Mouse (Mus musculus): Measurements from ENCODE around the gene C1qbp. TPM values are rescaled to one million over a fixed set of nuclear protein-coding genes. Genes with fewer than 3 reads are reported as not detected.

Gene C1qbp
- total RNA-seq, 1 experiment from 2014 or later: 234 TPM

DNA sequence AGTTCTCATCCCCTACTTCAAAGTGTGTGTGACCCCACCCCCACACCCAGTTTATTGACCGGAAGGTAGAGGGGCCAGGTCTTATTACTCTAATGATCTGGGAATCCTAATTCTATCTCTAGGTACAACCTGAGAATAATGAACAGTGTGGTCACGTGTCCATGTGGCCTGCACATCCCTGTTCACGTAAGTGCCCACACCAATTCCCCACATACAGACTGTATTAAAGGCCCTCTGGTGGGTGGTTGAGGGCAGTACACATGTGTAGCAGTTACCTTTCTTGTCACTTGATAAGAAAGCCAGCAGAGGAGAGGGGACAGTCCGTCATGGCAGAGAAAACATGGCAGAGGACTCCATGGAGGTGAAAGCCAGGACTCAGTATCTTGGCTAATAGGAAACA, 8.9 kb downstream of the C1qbp start:
- no peak for DNase-seq

GRCm38 (mm10) chr11:70972586-70972985, 10.2 kb downstream of the C1qbp start:
- DNase-seq: no peak

GRCm38 (mm10) chr11:70970560-70971540, 12.0 kb downstream of the C1qbp start:
- DNase-seq: no peak

DNA sequence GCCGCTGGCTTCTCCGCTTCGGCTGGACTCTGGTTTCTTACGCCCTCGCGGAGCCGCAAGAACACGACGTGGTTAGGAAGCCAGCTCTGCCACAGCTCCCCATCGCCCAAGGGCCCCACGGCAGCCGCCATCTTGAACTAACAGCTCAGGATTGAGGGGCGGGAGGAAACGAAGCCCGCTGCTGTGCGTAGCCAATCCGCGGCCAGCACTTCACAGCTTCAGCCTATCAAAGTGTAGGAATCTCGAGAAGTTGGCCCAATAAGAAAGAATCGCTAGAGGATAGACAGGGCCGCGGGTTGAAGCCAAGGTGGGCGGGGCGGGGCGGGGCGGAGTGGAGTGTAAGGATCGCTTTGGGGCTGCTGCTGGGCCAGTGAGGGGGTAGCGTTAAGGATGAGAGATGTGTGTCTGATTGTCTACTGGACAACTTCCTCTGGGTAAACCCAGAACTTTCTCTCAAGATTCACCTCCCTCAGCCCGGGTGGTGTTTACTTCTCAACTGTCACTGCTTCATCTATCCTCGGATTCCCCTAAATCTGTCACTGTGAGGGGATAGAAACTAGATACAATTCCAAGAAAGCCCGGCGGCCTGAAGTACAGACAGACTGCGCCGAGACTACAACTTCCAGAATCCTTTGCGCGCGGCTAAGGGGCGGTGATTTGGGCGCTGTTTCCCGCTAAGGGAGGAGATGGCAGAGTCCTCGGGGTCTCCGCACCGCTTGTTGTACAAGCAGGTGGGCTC, 12.8 kb downstream of the C1qbp start, which contains the start of the genes Nup88 and Rpain:
TSS of gene Nup88 (minus strand) at position 153 of the 739 bp plus-strand sequence.
TSS of gene Rpain (plus strand) at position 393 of the 739 bp plus-strand sequence.
- peak; percentile 94 for DNase-seq

DNA sequence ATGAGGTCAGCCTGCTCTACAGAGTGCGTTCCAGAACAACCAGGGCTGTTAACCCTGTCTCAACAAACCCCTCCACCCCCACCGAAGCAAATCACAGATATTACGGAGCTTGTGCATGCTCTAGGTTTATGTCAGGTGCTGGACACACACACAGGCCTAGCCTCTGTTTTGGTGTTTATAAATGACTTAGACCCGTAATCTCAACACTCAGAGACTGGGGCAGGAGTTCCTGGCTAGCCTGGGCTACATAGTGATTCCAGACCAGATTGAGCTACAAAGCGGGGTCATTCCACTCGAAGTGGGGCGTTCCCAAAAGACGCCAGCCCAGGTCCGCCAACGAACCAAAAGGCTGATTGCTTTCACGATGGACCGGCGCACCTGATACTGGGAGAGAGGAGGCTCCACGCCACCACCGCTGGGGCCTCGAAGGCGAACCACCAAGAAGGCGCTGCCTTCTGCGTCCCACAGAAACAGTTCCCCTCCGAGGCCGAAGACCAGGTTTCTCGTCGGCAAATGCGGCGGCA, 13.5 kb downstream of the C1qbp start:
- peak; percentile 61 for DNase-seq

- DNase-seq: no peak
These were observed 18.5 kb downstream of the C1qbp start for GRCm38 (mm10) chr11:70964222-70964907.

DNA sequence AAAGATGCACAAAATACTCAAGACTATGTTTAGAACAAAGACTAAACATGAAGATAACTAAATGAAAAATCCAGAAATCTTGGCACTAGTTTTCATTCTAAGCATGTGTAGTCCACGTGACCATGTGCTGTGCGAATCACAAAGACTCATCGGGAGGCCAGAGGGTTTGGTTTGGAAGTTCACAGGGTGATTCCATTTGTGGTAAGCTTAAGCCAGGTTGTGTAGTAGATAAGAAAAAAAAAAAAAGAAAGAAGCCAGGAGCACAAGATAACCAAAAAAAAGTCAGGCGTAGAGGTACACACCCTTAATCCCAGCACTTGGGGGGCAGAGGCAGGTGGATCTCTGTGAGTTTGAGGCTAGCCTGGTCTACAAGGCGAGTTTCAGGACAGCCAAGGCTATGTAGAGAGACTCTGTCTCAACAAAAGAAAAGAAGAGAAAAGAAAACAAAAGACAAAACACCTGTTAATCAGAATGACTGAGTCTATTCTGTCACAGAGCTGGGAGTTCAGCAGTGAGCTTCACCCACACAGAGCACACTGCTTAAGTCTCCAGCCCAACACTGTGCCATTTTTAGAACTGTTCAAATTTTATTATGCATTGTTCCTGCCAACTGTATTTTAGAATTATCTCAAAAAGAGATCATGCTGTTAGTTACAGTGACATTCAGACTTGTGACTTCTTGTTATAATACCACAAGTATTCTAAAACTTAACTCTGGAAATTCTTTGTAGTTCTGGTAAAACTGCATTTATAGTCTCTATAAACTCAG, 21.9 kb downstream of the C1qbp start:
- DNase-seq: no peak

DNA sequence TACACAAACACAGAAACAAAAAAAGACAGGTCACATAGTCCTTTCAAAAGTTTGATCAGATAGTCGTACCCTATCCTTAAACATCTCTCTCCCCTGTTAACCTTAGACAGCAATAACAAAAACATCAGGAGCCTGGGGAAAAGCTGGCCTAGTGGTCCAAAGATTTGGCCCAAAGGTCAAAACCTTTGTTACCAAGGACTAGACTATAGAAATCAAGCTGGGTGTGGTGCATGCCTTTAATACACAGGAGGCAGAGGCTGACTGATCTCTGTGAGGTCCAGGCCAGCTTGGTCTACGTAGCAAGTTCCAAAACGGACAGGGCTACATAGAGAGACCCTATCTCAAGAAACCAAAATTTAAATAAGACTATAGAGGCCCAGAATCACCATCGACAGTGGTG, 28.1 kb downstream of the C1qbp start:
- no peak for DNase-seq

DNA sequence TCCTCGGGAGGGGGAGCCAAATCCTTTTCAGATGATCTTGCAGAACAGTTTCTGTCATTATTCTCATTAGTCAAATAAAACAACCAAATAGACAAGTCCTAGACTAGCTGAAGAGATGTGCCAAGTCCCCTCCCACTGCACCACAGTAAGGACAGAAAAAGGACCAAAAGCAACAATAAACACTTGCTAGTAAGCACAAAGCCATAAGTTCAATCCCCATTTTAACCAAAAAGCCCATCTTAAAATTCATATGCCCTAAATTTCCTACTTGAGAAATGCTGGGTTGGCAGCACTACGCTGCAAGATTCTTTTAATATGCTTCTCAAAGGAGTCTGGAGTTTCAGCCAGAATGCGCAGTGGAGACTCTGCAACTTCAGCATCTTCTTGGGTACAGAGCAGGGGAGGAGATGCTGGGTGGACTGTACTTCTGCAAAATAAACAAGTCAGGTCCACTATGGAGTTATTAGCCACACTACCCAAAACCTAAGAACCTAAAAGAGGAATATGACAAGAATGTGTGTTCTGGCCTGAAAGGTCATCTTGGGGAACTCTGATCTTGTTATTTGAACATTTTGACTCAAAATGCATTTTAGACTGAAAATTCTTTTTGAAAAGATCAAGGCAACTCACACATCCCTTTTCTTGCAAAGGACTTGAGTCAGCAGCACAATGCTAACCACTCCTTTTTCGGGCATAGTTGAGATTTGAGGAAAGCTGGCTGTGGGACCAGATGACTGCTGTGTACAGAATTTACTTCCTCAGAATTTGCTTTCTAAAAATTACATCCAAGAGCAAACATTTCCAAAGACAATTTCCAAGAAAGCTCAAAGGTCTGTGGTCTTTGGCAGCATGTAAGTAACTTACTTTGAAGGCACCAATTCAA, 37.6 kb downstream of the C1qbp start:
- DNase-seq: no peak

GRCm38 (mm10) chr11:70943651-70944050, 39.2 kb downstream of the C1qbp start:
- no peak for DNase-seq

DNA sequence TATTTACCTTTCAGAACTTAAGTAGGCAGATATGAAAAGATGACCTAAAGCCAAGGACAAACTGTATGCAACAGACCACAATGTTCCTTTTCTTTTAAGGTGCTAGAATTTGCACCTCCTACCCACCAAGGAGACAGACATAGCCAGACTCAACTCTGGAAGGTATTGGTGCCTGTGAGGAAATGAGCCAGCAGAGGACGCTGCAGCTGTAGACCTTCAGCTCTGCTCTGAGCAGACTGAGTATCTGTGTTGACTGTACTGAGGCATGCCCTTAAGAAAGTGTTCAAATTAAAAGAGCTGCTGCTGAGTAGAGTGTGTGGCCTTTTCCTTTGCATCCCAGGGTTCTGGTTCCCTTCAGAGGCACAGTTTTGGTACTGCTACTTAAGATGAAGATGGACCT, 40.2 kb downstream of the C1qbp start:
- DNase-seq: no peak

DNA sequence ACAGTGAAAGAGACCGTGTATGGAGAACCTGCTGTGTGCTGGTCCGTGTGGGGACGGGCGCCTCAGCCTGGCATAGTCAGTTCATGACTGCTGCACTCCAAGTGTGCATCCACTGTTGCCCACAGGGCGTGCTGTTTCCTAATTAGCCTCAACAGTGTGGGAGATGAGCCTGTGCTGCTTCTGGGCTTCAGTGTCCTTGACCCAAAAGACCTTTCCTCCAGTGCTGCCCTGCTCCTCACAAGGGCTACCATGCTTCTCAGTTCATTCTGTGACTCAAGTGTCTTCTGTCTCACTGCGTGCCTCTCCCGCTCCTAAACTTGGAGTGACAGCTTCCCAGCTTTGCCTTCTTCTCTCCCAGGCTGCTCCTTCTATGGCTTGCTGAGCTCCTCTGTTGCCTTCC, 47.5 kb downstream of the C1qbp start:
- DNase-seq: peak; percentile 57

- no peak for DNase-seq
These were observed 51.4 kb downstream of the C1qbp start for GRCm38 (mm10) chr11:70931461-70931860.

Other genes starting within 250 kb of the C1qbp start
- 8.7 and 10.3 TPM in 2 replicates for gene Zfp3, start 218.8 kb downstream of the C1qbp start, total RNA-seq (2021)
- gene Scimp, start 170.4 kb downstream of the C1qbp start, total RNA-seq (2021): 0.41 and 1.2 TPM in 2 replicates
- 97.4 and 109 TPM in 2 replicates for gene Rabep1, start 138.2 kb downstream of the C1qbp start, total RNA-seq (2021)
- gene Nup88, start 13.1 kb downstream of the C1qbp start, total RNA-seq (2021): 57.2 and 63.4 TPM in 2 replicates
- gene Rpain, start 12.8 kb downstream of the C1qbp start, total RNA-seq (2021): 24.9 and 30.9 TPM in 2 replicates
- 28.3 and 29.5 TPM in 2 replicates for gene Dhx33, start 21.4 kb upstream of the C1qbp start, total RNA-seq (2021)
- gene Mis12, start 36.6 kb upstream of the C1qbp start, total RNA-seq (2021): 23.2 and 24.4 TPM in 2 replicates
- 56.0 and 60.2 TPM in 2 replicates for gene Derl2, start 36.8 kb upstream of the C1qbp start, total RNA-seq (2021)
- 9.3 and 10.1 TPM in 2 replicates for gene 6330403K07Rik, start 50.5 kb upstream of the C1qbp start, total RNA-seq (2021)
- gene Nlrp1a, start 161.7 kb upstream of the C1qbp start, total RNA-seq (2021): 1.7 and 2.1 TPM in 2 replicates
- 0.19 and 0.23 TPM in 2 replicates for gene Nlrp1b, start 247.7 kb upstream of the C1qbp start, total RNA-seq (2021)

Measured in adrenal gland, postnatal 14 days (tissue).